Mouse (Mus musculus) gastrocnemius, postnatal 14 days (tissue): ENCODE measurements around the gene Col1a1. TPM values are rescaled to one million over a fixed set of nuclear protein-coding genes. Genes with fewer than 3 reads are reported as not detected.

Source experiments
- total RNA-seq, 2 experiments: library from RNA; stranded (reverse); gene quantifications; 2 replicates each; pipeline ENCODE4 v1.2.3; 2021

The Col1a1 gene
- total RNA-seq, 2 experiments from 2014 or later: 3,539 to 4,018 TPM

Other genes starting within 250 kb of the Col1a1 start
- not detected for gene Gm11541, start 231.7 kb upstream of the Col1a1 start, total RNA-seq
- under 1 TPM; 0.89 to 0.98 TPM for gene Cdc34b, start 194.4 kb upstream of the Col1a1 start, total RNA-seq
- gene Tmem92, start 153.5 kb upstream of the Col1a1 start, total RNA-seq: not detected
- gene Hils1, start 31.4 kb downstream of the Col1a1 start, total RNA-seq: not detected
- 100 to 1,000 TPM; 201 to 224 TPM for gene Sgca, start 40.1 kb downstream of the Col1a1 start, total RNA-seq
- gene Ppp1r9b, start 54.8 kb downstream of the Col1a1 start, total RNA-seq: 10 to 100 TPM; 38.7 to 38.8 TPM
- gene Samd14, start 73.7 kb downstream of the Col1a1 start, total RNA-seq: 1 to 10 TPM; 1.7 to 2.2 TPM
- gene Pdk2, start 105.1 kb downstream of the Col1a1 start, total RNA-seq: 100 to 1,000 TPM; 330 to 344 TPM
- 1 to 10 TPM; 3.5 to 4.0 TPM for gene Itga3, start 140.6 kb downstream of the Col1a1 start, total RNA-seq
- gene Dlx3, start 183.9 kb downstream of the Col1a1 start, total RNA-seq: not detected
- not detected for gene Dlx4, start 210.0 kb downstream of the Col1a1 start, total RNA-seq